Mouse (Mus musculus) myocyte (in vitro differentiated cells): ENCODE measurements around the gene Dcaf11. TPM values are rescaled to one million over a fixed set of nuclear protein-coding genes. Genes with fewer than 3 reads are reported as not detected.

Experiments used
- H3K27me3 ChIP-seq: one replicate; pipeline ENCODE4 v1.6.1; 2011; ENCODE audit not compliant: control insufficient read depth, insufficient read depth, insufficient read length
- H3K36me3 ChIP-seq: one replicate; pipeline ENCODE4 v1.6.1; 2011; ENCODE audit not compliant: control insufficient read depth, insufficient read depth
- H3K4me2 ChIP-seq: one replicate; pipeline ENCODE4 v1.6.1; 2011; ENCODE audit warnings: low read depth, control low read depth
- H3K4me3 ChIP-seq: one replicate; pipeline ENCODE4 v1.5.1; 2011; ENCODE audit warnings: mild to moderate bottlenecking, control low read depth, moderate library complexity
- H3K79me2 ChIP-seq: one replicate; pipeline ENCODE4 v1.6.1; 2011; ENCODE audit not compliant: control insufficient read depth, insufficient read depth
- H3ac ChIP-seq: one replicate; pipeline ENCODE4 v1.6.1; 2011; ENCODE audit not compliant: control insufficient read depth, insufficient read length
- CEBPB ChIP-seq: IDR thresholded peaks from 2 replicates; pipeline ENCODE4 v1.6.1; 2011; ENCODE audit warnings: mild to moderate bottlenecking, moderate library complexity; ENCODE audit not compliant: poor library complexity, insufficient read depth, severe bottlenecking
- E2F4 ChIP-seq: IDR thresholded peaks from one replicate; pipeline ENCODE4 v1.6.1; 2011; ENCODE audit warnings: mild to moderate bottlenecking, control low read depth, moderate library complexity; ENCODE audit not compliant: insufficient read depth
- MAX ChIP-seq: IDR thresholded peaks from one replicate; pipeline ENCODE4 v1.6.1; 2011; ENCODE audit warnings: low read depth, mild to moderate bottlenecking, control low read depth
- MYOD1 ChIP-seq, 3 experiments: IDR thresholded peaks; one replicate each; pipeline ENCODE4 v1.6.1; 2011; ENCODE audit warnings: control low read depth in 2 of 3, low read depth in 2 of 3, mild to moderate bottlenecking in 2 of 3, moderate library complexity in 1 of 3; ENCODE audit not compliant: insufficient read length in 2 of 3, control insufficient read depth in 1 of 3
- MYOG ChIP-seq, 3 experiments: IDR thresholded peaks; one replicate each; pipeline ENCODE4 v1.6.1; 2011; ENCODE audit warnings: control low read depth in 2 of 3, low read depth in 2 of 3, mild to moderate bottlenecking in 2 of 3; ENCODE audit not compliant: insufficient read length in 2 of 3, control insufficient read depth in 1 of 3, insufficient read depth in 1 of 3
- POLR2A ChIP-seq: IDR thresholded peaks from one replicate; pipeline ENCODE4 v1.6.1; 2011; ENCODE audit warnings: low read depth, mild to moderate bottlenecking, control low read depth, moderate library complexity; ENCODE audit not compliant: insufficient read length
- POLR2AphosphoS2 ChIP-seq: IDR thresholded peaks from one replicate; pipeline ENCODE4 v1.6.1; 2011; ENCODE audit warnings: low read depth, control low read depth; ENCODE audit not compliant: insufficient read length
- REST ChIP-seq: IDR thresholded peaks from one replicate; pipeline ENCODE4 v1.6.1; 2011; ENCODE audit warnings: mild to moderate bottlenecking, control low read depth, moderate library complexity; ENCODE audit not compliant: insufficient read depth, insufficient read length
- SRF ChIP-seq: IDR thresholded peaks from one replicate; pipeline ENCODE4 v1.6.1; 2011; ENCODE audit warnings: low read depth; ENCODE audit not compliant: control insufficient read depth, insufficient read length
- TCF12 ChIP-seq: IDR thresholded peaks from one replicate; pipeline ENCODE4 v1.6.1; 2011; ENCODE audit warnings: mild to moderate bottlenecking, control low read depth; ENCODE audit not compliant: poor library complexity, insufficient read depth, severe bottlenecking
- TCF3 ChIP-seq: IDR thresholded peaks from one replicate; pipeline ENCODE4 v1.6.1; 2011; ENCODE audit warnings: low read depth, control low read depth; ENCODE audit not compliant: insufficient read length
- USF1 ChIP-seq: IDR thresholded peaks from one replicate; pipeline ENCODE4 v1.6.1; 2011; ENCODE audit warnings: low read depth, mild to moderate bottlenecking, control low read depth, moderate library complexity
- polyA plus RNA-seq: library from polyadenylated mRNA; unstranded; fragments of >200 nt; fragmentation: generic; extraction: Trizol; gene quantifications from one replicate; pipeline ENCODE4 v1.2.1, GENCODE M21; 2012; ENCODE audit warnings: missing spikeins

The Dcaf11 gene
- polyA plus RNA-seq, 1 experiment = 38.7 TPM

DNA sequence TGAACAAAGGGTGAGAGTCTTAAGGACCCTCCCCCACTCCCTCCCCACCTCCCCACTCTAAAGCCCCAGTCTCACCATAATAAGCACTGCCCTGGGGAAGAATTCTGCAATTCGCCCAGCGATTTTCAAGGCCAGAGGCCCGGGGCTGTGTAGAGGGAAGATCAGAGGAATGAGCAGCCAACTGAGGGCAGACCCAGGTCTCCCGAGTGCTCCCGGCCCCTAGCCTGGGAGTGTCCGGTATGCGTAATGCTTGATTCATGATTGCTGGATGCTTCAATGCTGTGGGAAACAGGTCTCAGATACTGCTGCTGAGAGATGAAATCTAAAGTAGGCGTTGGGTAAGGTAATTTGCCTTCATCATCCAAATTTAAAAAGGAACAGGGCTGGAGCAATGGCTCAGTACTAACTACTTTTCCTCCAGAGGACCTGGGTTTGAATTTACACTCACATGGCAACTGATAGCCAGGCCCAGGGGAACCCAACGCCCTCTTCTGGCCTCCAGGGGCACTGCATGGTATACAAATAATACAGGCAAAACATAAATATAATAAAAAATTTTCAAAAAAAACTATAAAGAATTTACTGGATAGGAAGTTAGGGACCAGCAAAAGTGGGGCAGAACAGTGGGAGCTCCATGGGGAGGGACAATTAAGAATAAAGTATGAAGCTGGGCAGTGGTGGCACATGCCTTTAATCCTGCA is 22.3 kb downstream of the Dcaf11 start:
- H3K4me3 ChIP-seq = no peak overlapping the region
- no peaks in the 10 kb centered on the region for H3K36me3 ChIP-seq
- TF ChIP-seq TCF3 = no peak
- TF ChIP-seq USF1 = no peak
- no peak for TF ChIP-seq CEBPB
- TF ChIP-seq MAX = no peak
- no peak for TF ChIP-seq MYOD1 (IDR thresholded peaks at IDR 0.05; ENCODE audit: control insufficient read depth in 1 of 3, insufficient read length in 2 of 3, low read depth in 2 of 3)
- TF ChIP-seq E2F4 = no peak
- TF ChIP-seq POLR2AphosphoS2 = no peak
- TF ChIP-seq REST = no peak
- TF ChIP-seq POLR2A = no peak
- TF ChIP-seq MYOG (IDR thresholded peaks at IDR 0.05; ENCODE audit: control insufficient read depth in 1 of 3, insufficient read depth in 1 of 3, insufficient read length in 2 of 3, low read depth in 2 of 3) = no peak
- TF ChIP-seq SRF = no peak
- TF ChIP-seq TCF12 = no peak
- no peaks in the 10 kb centered on the region for H3K27me3 ChIP-seq
- no peak overlapping the region for H3K4me2 ChIP-seq
- no peak overlapping the region for H3ac ChIP-seq
- no peaks in the 10 kb centered on the region for H3K79me2 ChIP-seq

DNA sequence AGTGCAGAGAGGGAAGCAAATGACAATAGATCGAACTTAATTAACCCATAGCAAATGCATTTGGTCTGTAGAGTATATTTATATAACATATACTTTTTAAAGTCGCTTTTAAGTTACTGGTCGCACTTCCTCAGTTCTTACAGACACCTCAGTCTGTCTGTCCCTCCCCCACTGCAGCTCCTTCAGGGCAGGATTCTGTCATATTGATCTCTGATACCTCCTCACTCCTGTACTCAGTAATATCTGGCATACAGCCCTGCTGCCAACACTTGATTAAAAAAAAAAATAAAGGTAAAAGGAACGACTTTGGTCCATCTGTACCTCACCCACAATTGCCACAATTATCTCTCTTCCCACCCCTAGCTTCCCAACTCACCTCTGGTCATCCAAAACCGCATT is 24.5 kb downstream of the Dcaf11 start:
- H3K79me2 ChIP-seq = no peaks in the 10 kb centered on the region
- no peak for TF ChIP-seq TCF12
- no peak for TF ChIP-seq E2F4
- TF ChIP-seq TCF3 = no peak
- TF ChIP-seq USF1 = no peak
- no peak for TF ChIP-seq POLR2AphosphoS2
- no peak for TF ChIP-seq MYOG (IDR thresholded peaks at IDR 0.05; ENCODE audit: control insufficient read depth in 1 of 3, insufficient read depth in 1 of 3, insufficient read length in 2 of 3, low read depth in 2 of 3)
- no peak for TF ChIP-seq MAX
- TF ChIP-seq CEBPB = no peak
- no peak for TF ChIP-seq MYOD1 (IDR thresholded peaks at IDR 0.05; ENCODE audit: control insufficient read depth in 1 of 3, insufficient read length in 2 of 3, low read depth in 2 of 3)
- no peak for TF ChIP-seq POLR2A
- TF ChIP-seq SRF = no peak
- TF ChIP-seq REST = no peak
- no peaks in the 10 kb centered on the region for H3K27me3 ChIP-seq
- H3K4me2 ChIP-seq = peak overlapping the region; percentile 77
- peak overlapping the region; percentile 67 for H3ac ChIP-seq
- H3K4me3 ChIP-seq = peak overlapping the region; percentile 33
- no peaks in the 10 kb centered on the region for H3K36me3 ChIP-seq

DNA sequence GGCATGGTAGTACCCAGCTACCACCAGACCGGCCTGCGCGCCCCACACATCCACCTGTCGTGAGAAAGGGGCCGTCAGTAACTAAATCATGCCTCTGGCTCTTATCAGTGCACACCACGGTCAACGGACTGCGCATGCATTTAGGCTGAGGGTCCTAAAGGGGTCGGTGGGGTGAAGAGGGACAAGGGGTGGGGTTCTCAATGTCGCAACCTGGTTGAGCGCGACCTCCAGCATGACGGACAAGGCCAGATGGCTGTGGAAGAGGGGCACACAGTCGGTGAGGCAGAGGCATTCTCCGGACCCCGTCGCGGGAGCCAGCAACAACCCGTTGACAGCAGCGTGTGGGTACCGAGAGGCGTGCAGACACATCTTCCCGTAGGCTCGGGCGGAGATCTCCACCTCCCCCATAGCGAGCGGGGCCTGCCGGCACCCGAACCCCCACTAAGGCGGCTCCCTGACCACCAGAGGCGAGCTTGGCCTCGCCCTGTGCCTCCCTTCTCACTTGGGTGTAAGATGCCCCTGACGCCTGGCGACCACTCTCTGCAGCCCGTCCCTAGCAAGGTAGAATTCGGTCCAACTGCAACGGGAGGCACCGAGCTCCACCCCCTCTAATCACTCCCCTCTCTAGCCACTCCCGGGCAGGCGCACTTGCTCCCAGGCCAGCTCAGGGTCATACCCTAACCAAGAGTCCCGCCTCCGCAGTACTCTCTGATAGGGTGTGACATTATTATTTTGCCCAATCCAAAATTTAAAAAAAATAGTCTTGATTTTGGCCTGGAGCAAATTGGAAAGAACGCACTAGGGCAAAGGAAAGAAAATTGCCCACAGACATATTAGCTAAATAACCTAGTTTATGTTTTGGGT is 25.1 kb downstream of the Dcaf11 start, which contains the start of gene Emc9:
Emc9 (minus strand) TSS at position 601 of the 864 bp plus-strand sequence.
- peak within 1 kb of the TSS; percentile 33 for H3K4me3 ChIP-seq
- H3ac ChIP-seq = peak within 1 kb of the TSS; percentile 67
- H3K36me3 ChIP-seq = no peaks in the 10 kb centered on the region
- peak in 2 of 3 experiments; percentile 74 to 79 for TF ChIP-seq MYOD1 (IDR thresholded peaks at IDR 0.05; ENCODE audit: control insufficient read depth in 1 of 3, insufficient read length in 2 of 3, low read depth in 2 of 3)
- no peak for TF ChIP-seq SRF
- TF ChIP-seq POLR2A = peak; percentile 69
- no peak for TF ChIP-seq MYOG (IDR thresholded peaks at IDR 0.05; ENCODE audit: control insufficient read depth in 1 of 3, insufficient read depth in 1 of 3, insufficient read length in 2 of 3, low read depth in 2 of 3)
- no peak for TF ChIP-seq TCF12
- peak; percentile 60 for TF ChIP-seq POLR2AphosphoS2
- peak within 1 kb of the TSS; percentile 77 for H3K4me2 ChIP-seq
- H3K27me3 ChIP-seq = no peaks in the 10 kb centered on the region
- no peaks in the 10 kb centered on the region for H3K79me2 ChIP-seq

DNA sequence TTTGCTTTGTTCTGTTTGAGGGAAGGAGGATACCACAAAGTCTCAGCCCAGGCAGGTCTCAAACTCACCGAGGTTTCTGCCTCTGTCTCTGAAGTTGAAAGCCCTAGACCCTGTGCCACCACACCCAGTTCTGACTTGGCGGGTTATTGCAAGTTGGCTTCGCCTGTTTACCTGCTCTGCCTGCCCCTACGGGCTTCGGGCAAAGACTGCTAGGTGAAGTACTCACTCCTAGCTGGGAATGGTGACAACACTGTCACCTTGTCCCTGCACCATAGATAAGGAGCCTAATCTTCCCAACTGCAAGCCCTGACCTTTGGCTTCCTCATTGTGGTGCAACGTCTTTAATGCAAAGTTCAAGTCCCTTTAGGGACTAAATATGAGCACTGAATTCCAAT is 25.8 kb downstream of the Dcaf11 start:
- peak overlapping the region; percentile 77 for H3K4me2 ChIP-seq
- H3ac ChIP-seq = peak overlapping the region; percentile 67
- H3K36me3 ChIP-seq = no peaks in the 10 kb centered on the region
- no peaks in the 10 kb centered on the region for H3K79me2 ChIP-seq
- no peaks in the 10 kb centered on the region for H3K27me3 ChIP-seq
- H3K4me3 ChIP-seq = peak overlapping the region; percentile 33
- TF ChIP-seq SRF (no peak), TCF3 (no peak), CEBPB (no peak), TCF12 (no peak), MYOG (IDR thresholded peaks at IDR 0.05; ENCODE audit: control insufficient read depth in 1 of 3, insufficient read depth in 1 of 3, insufficient read length in 2 of 3, low read depth in 2 of 3) (no peak), POLR2A (no peak), REST (no peak), E2F4 (no peak), POLR2AphosphoS2 (no peak), MYOD1 (IDR thresholded peaks at IDR 0.05; ENCODE audit: control insufficient read depth in 1 of 3, insufficient read length in 2 of 3, low read depth in 2 of 3) (no peak), USF1 (no peak), MAX (no peak)
